Mouse (Mus musculus) kidney, adult 2 months (tissue): Measurements from ENCODE around the gene Hyls1.

Experiments
- CTCF ChIP-seq: fragments of 200-500 bp; conservative IDR thresholded peaks from 2 replicates; pipeline ENCODE4 v1.5.1; 2011; ENCODE audit warnings: low read depth, mild to moderate bottlenecking, control low read depth, low read length, moderate library complexity, mixed read lengths; ENCODE audit not compliant: insufficient read depth, insufficient read length
- POLR2A ChIP-seq: fragments of 200-500 bp; IDR thresholded peaks from one replicate; pipeline ENCODE4 v1.6.1; 2011; ENCODE audit warnings: low read depth, low read length, control low read depth

DNA sequence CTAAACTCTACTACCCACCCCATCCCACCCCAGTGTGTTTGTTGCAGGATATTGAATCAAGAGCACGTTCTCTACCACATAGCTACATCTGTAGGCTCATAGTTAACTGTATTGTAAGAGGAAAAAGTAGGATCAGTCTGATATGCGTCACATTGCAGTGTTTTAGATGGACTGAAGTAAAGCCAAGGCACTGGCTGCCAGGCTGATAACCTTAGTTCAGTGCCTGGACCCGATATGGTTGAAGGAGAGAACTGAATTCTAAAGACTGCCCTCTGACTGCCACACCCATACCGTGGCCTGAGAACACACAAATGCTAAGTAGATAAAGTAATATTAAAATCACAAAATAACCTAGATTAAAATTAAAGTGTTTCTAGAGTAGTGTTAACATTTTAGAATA lies 34.3 kb downstream of the Hyls1 start:
- TF ChIP-seq POLR2A (no peak), CTCF (no peak)
